Mouse (Mus musculus): Measurements from ENCODE around the gene Stat4.

- TF ChIP-seq CTCF (IDR thresholded peaks at IDR 0.05; ENCODE audit: extremely low read depth, insufficient read length, insufficient replicate concordance, low read depth, low read length): no peak
- TF ChIP-seq POLR2A (IDR thresholded peaks at IDR 0.05; ENCODE audit: low read depth, low read length): no peak
Measured at GRCm38 (mm10) chr1:51996056-51996455, 9.1 kb downstream of the Stat4 start.

Measured in small intestine, adult 2 months (tissue).